Mouse (Mus musculus) 3134 (cell line): ENCODE data around the gene Calhm6.

Experiments
- DNase-seq: peaks from one replicate; pipeline ENCODE4 v3.0.0-alpha.2; 2011; ENCODE audit warnings: low spot score; ENCODE audit not compliant: insufficient read length; ENCODE audit errors: extremely low read depth

The Calhm6 gene

GRCm38 (mm10) chr10:34127392-34128378 is at the start of gene Calhm6:
Gene Calhm6 (minus strand): TSS chr10:34127984.
- DNase-seq, result no peak

GRCm38 (mm10) chr10:34175870-34176606 is 48.3 kb upstream of the Calhm6 start:
- no peak for DNase-seq

- DNase-seq, result no peak
These were observed 45.0 kb upstream of the Calhm6 start for GRCm38 (mm10) chr10:34172663-34173282.

- DNase-seq, result no peak
These were observed 43.9 kb upstream of the Calhm6 start for GRCm38 (mm10) chr10:34171660-34172059.

GRCm38 (mm10) chr10:34171191-34171590 is 43.4 kb upstream of the Calhm6 start:
- DNase-seq, result no peak

GRCm38 (mm10) chr10:34166971-34167370 is 39.2 kb upstream of the Calhm6 start:
- DNase-seq, result no peak

- no peak for DNase-seq
These were observed 28.2 kb upstream of the Calhm6 start for GRCm38 (mm10) chr10:34155796-34156554.

- DNase-seq, result no peak
These were observed 24.0 kb upstream of the Calhm6 start for GRCm38 (mm10) chr10:34151827-34152226.

GRCm38 (mm10) chr10:34150454-34150853 is 22.7 kb upstream of the Calhm6 start:
- DNase-seq, result no peak

- DNase-seq, result no peak
These were observed 22.0 kb upstream of the Calhm6 start for GRCm38 (mm10) chr10:34149772-34150171.

- no peak for DNase-seq
These were observed 13.9 kb upstream of the Calhm6 start for GRCm38 (mm10) chr10:34141693-34142092.

GRCm38 (mm10) chr10:34139768-34140167 is 12.0 kb upstream of the Calhm6 start:
- DNase-seq, result no peak

- DNase-seq, result no peak
These were observed 10.2 kb upstream of the Calhm6 start for GRCm38 (mm10) chr10:34138027-34138426.

- DNase-seq, result no peak
These were observed 8.6 kb upstream of the Calhm6 start for GRCm38 (mm10) chr10:34136432-34136831.

GRCm38 (mm10) chr10:34131356-34131755 is 3.6 kb upstream of the Calhm6 start:
- DNase-seq, result no peak

GRCm38 (mm10) chr10:34128391-34128790 is 607 bp upstream of the Calhm6 start:
- no peak for DNase-seq

GRCm38 (mm10) chr10:34118421-34118820 is 9.4 kb downstream of the Calhm6 start:
- DNase-seq, result no peak

GRCm38 (mm10) chr10:34117770-34118169 is 10.0 kb downstream of the Calhm6 start:
- DNase-seq, result no peak

- DNase-seq, result no peak
These were observed 10.7 kb downstream of the Calhm6 start for GRCm38 (mm10) chr10:34117131-34117530.

GRCm38 (mm10) chr10:34111964-34112738 is 15.6 kb downstream of the Calhm6 start:
- no peak for DNase-seq
